Mouse (Mus musculus) left cerebral cortex, adult 9 months (tissue): ENCODE data around the gene Samd11.

Experiments
- DNase-seq, 2 experiments: peaks; one replicate each; pipeline ENCODE4 v3.0.0; 2022; ENCODE audit warnings: low spot score in 2 of 2

The Samd11 gene

GRCm38 (mm10) chr4:156255078-156255839 lies at the start of gene Samd11:
Samd11 (minus strand) TSS chr4:156255657.
- no peak for DNase-seq

- no peak for DNase-seq
Measured at GRCm38 (mm10) chr4:156254361-156255077, 938 bp downstream of the Samd11 start.

- no peak for DNase-seq
Measured at GRCm38 (mm10) chr4:156253043-156253442, 2.4 kb downstream of the Samd11 start.

GRCm38 (mm10) chr4:156252619-156253018 lies 2.8 kb downstream of the Samd11 start:
- DNase-seq = no peak

GRCm38 (mm10) chr4:156252140-156252539 lies 3.3 kb downstream of the Samd11 start:
- DNase-seq = no peak

GRCm38 (mm10) chr4:156251081-156251480 lies 4.4 kb downstream of the Samd11 start:
- DNase-seq = no peak

GRCm38 (mm10) chr4:156249567-156249966 lies 5.9 kb downstream of the Samd11 start:
- no peak for DNase-seq

- DNase-seq = no peak
Measured at GRCm38 (mm10) chr4:156236651-156237447, 18.6 kb downstream of the Samd11 start.

- peak; percentile 59 to 82 for DNase-seq
Measured at GRCm38 (mm10) chr4:156235808-156236533, 19.5 kb downstream of the Samd11 start, which contains the start of gene Noc2l. Noc2l (plus strand) TSS chr4:156236010.

GRCm38 (mm10) chr4:156235360-156235770 lies 20.1 kb downstream of the Samd11 start:
- DNase-seq = no peak

GRCm38 (mm10) chr4:156234701-156235213 lies 20.7 kb downstream of the Samd11 start, which contains the start of gene Plekhn1:
Plekhn1 (minus strand) TSS chr4:156234857.
- peak in 1 of 2 experiments; percentile 65 for DNase-seq

- no peak for DNase-seq
Measured at GRCm38 (mm10) chr4:156234021-156234501, 21.4 kb downstream of the Samd11 start.

GRCm38 (mm10) chr4:156228393-156229024 lies 26.9 kb downstream of the Samd11 start:
- DNase-seq = peak in 1 of 2 experiments; percentile 40

GRCm38 (mm10) chr4:156227752-156228392 lies 27.6 kb downstream of the Samd11 start:
- no peak for DNase-seq

- no peak for DNase-seq
Measured at GRCm38 (mm10) chr4:156224276-156224675, 31.2 kb downstream of the Samd11 start.

GRCm38 (mm10) chr4:156219936-156220335 lies 35.5 kb downstream of the Samd11 start:
- no peak for DNase-seq

GRCm38 (mm10) chr4:156217838-156218237 lies 37.6 kb downstream of the Samd11 start:
- DNase-seq = no peak

GRCm38 (mm10) chr4:156217022-156217669 lies 38.3 kb downstream of the Samd11 start:
- DNase-seq = no peak

- DNase-seq = no peak
Measured at GRCm38 (mm10) chr4:156216196-156216595, 39.3 kb downstream of the Samd11 start.
